Mouse (Mus musculus) naive thymus-derived CD4-positive, alpha-beta T cell, adult 5 months (primary cell): ENCODE results near the gene Gm17577. TPM values are rescaled to one million over a fixed set of nuclear protein-coding genes. Genes with fewer than 3 reads are reported as not detected.

Source experiments
- polyA plus RNA-seq: library from polyadenylated mRNA; unstranded; fragments of 100-300 nt; shearing (Covaris generic); gene quantifications from one replicate; pipeline ENCODE4 v1.2.1, GENCODE M21; 2017

The Gm17577 gene
- polyA plus RNA-seq: not detected

DNA sequence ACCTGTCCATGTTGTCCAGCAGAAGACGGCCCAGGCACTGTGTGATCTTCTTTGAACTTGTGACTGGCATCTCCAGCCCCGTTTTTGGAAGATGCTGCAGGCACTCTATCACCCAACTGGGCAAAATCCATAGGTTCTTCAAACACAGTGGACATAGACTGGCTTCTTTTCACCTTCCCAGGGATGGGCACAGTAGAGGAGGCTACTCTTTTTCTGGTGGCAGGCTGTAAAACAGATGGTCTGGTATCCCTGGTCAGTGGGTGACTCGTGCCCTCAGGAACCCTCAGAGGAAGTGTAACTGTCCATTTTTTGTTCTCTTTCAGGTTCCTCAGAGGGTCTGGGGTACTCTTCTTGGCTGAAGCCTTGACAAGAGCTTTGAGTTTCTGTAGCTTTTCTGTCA, at the start of gene Gm17577:
TSS of gene Gm17577 (minus strand) at position 101 of the 400 bp plus-strand sequence.

DNA sequence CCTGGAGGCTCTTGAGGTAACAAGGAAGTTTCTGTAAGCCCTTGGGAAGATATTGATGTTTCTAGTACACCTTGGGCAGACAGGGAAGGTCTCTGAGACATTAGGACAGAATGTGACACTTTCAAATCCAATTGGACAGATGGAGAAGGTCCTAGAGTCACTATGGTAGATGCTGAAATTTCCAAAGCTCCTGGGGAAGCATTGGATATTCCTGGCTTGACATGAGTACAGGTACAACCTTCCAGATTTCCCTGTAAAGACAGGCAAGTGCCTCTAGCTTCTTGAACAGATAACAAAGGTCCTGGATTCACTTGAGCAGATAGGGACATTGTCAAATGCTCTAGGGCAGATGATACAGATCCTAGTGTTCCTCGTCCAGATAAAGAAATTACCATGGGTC, 24.3 kb downstream of the Gm17577 start, which contains the start of gene Srsx:
TSS of gene Srsx (minus strand) at position 101 of the 400 bp plus-strand sequence.

Other genes with a start within 250 kb of the Gm17577 start
- not detected for gene Gm17521, start 217.2 kb downstream of the Gm17577 start, polyA plus RNA-seq
- gene Cldn34c1, start 143.4 kb downstream of the Gm17577 start, polyA plus RNA-seq: 1.5 TPM
- gene Srsx, start 24.4 kb downstream of the Gm17577 start, polyA plus RNA-seq: not detected